Mouse (Mus musculus): ENCODE data around the gene Itga9. TPM values are rescaled to one million over a fixed set of nuclear protein-coding genes. Genes with fewer than 3 reads are reported as not detected.

Itga9 gene
- polyA plus RNA-seq, 1 experiment from 2014 or later = 2.8 TPM

DNA sequence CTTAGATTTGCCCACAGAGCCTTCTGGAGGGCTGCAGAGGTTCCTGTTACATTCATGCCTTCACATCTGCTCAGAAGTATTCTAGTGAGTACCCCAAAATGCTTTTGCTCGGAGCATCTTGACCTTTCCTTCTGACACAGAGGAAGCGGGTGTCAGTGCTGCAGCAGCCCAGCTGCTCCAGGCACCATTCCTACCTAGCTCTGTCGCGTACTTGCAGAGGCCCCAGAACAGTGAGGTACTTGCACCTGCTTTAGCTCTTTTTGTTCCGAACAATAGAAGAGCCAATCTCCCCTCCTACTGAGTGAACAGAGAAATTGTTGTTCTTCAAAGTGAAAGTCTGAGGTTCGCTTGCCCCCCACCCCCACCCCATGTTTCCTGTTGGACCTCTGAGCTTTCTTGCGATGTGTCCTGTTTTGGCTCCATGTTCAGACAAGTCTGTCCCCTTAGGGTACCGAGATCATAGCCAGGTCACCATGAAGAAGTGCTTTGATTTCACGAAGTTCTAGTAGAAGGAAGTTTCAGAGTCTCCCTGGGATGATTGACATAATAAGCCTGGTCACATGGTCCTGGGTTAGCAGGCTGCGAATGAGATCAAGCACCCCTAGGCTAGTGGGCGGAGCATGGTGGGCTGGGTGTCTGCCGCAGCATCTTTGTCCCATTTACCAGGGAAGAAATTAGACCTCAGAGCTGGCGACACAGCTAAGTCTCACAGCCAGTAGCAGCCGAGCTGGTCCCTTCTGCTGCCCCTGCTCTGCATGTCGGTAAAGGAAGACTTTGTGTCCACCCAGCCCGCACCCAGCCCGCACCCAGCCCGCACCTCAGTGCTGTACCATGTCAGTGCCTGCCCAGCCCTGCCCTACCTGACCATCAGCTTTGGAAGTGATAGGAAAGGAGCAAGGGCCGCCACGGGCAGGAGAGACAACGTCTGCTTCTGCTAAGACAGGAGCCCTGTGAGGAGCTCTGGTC is 215.0 kb downstream of the Itga9 start:
- WGBS = 49% methylated on average over 21 of the region's 21 CpGs
- Histone ChIP-seq H3K9me3 (no peaks in the 10 kb centered on the region), H3K27me3 (no peaks in the 10 kb centered on the region), H3K27ac (replicated peaks) (no peak overlapping the region), H3K4me1 (replicated peaks) (peaks cover 20% of the 10 kb centered on the region), H3K4me3 (no peak overlapping the region), H3K4me2 (0 out of 2 replicates have a peak overlapping the region, but pooled peaks have one; percentile 6), H3K9ac (no peak overlapping the region), H3K36me3 (no peaks in the 10 kb centered on the region)
- no peak for ATAC-seq (ENCODE audit: low FRiP score, low read depth)

DNA sequence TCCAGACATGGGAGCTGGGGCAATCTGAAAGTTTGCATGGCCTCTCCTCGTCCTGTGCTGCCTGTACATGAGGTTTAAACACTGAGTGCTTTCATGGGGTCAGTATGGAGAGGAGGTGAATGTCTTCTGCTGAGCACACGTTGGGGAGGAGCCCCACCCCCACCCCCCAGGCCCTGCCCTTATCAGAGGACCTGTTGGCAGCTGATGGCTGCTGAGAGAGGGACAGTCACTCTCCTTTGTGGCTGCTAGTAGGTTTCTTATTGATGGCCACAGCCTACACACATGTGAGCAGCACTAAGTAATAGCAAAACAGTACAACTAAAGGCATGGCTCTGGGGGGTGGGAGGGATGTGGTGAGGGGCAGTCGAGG is 215.7 kb downstream of the Itga9 start:
- no peak for ATAC-seq (ENCODE audit: low FRiP score, low read depth)
- Histone ChIP-seq H3K27ac (replicated peaks) (no peak overlapping the region), H3K4me1 (replicated peaks) (peaks cover 20% of the 10 kb centered on the region), H3K9me3 (no peaks in the 10 kb centered on the region), H3K27me3 (no peaks in the 10 kb centered on the region), H3K9ac (no peak overlapping the region), H3K4me2 (no peak overlapping the region), H3K4me3 (no peak overlapping the region), H3K36me3 (no peaks in the 10 kb centered on the region)
- WGBS = 63% methylated on average over 3 of the region's 3 CpGs

DNA sequence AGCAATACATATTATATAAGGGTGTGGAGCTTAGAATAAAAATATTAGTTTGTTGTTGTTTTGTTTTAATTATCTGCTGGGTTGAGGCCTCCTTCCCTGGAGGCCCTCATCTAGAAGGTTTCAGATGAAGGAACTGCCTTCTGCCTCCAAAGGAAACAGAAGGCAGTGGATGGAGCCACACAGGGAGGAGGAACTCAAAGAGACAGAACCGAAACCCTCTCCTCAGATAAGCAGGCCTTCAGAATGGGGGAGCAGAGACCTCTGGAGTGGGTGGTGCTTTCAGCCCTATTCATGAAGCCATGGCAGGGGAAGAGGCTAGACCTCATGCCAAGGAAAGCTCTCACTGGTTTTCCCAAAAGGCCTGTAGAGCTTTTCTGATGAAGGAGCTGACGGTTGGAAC is 216.1 kb downstream of the Itga9 start:
- Histone ChIP-seq H3K27ac (replicated peaks) (no peak overlapping the region), H3K9ac (no peak overlapping the region), H3K4me1 (replicated peaks) (peaks cover 20% of the 10 kb centered on the region), H3K4me3 (no peak overlapping the region), H3K27me3 (no peaks in the 10 kb centered on the region), H3K4me2 (no peak overlapping the region), H3K36me3 (no peaks in the 10 kb centered on the region), H3K9me3 (no peaks in the 10 kb centered on the region)
- 98% methylated on average over 2 of the region's 2 CpGs for WGBS
- no peak for ATAC-seq (ENCODE audit: low FRiP score, low read depth)

DNA sequence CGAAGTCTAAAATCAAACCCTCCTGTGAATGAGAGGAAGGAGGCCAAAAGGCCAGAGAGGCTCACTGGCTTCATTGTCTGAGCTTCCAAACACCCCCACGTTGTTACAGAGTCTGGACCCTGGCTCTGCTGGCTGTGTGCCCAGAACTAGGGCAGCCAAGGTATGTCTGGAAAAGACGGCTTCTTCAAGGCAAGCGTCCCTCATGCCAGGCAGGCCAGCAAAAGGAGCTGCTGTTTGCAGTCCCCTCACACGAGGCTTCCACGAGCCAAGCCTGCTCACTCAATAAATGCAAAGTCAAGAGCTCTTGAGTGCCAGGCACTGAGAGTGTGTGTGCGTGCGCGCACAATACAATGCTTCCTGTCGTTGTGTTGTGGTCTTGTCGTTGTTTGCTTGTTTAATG is 224.6 kb downstream of the Itga9 start:
- peak; percentile 48; the same call in 1 of the 2 replicates for ATAC-seq (ENCODE audit: low FRiP score, low read depth)
- H3K4me3 ChIP-seq = no peak overlapping the region
- H3K4me1 ChIP-seq (replicated peaks) = no peaks in the 10 kb centered on the region; the same call in 1 of the 2 replicates
- H3K9ac ChIP-seq = no peak overlapping the region
- H3K36me3 ChIP-seq = no peaks in the 10 kb centered on the region
- no peaks in the 10 kb centered on the region for H3K9me3 ChIP-seq
- no peak overlapping the region for H3K4me2 ChIP-seq
- H3K27ac ChIP-seq (replicated peaks) = no peak overlapping the region
- 46% methylated on average over 11 of the region's 11 CpGs for WGBS
- no peaks in the 10 kb centered on the region for H3K27me3 ChIP-seq

DNA sequence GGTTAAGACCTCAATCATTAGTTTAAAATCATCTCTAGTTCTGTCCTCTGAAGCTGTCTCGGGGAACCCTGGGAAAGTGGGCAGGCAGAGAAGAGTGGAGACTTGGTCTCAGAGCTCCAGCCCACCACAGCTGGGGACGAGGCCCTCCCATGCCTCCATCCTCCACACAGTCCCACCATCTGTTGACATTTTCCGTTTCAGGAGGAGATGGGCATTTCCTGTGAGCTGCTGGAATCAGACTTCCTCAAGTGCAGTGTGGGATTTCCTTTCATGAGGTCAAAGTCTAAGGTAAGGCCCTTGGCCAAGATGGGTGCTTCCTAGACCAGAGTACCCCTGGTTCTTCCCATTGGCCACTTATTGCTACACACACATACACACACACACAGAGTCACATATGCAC is 226.0 kb downstream of the Itga9 start:
- Histone ChIP-seq H3K4me3 (no peak overlapping the region), H3K36me3 (no peaks in the 10 kb centered on the region), H3K4me1 (replicated peaks) (no peaks in the 10 kb centered on the region; the same call in 1 of the 2 replicates), H3K4me2 (no peak overlapping the region), H3K27ac (replicated peaks) (no peak overlapping the region), H3K27me3 (no peaks in the 10 kb centered on the region), H3K9me3 (no peaks in the 10 kb centered on the region), H3K9ac (no peak overlapping the region)
- WGBS = 87% methylated on average over 3 of the region's 3 CpGs
- no peak for ATAC-seq (ENCODE audit: low FRiP score, low read depth)

DNA sequence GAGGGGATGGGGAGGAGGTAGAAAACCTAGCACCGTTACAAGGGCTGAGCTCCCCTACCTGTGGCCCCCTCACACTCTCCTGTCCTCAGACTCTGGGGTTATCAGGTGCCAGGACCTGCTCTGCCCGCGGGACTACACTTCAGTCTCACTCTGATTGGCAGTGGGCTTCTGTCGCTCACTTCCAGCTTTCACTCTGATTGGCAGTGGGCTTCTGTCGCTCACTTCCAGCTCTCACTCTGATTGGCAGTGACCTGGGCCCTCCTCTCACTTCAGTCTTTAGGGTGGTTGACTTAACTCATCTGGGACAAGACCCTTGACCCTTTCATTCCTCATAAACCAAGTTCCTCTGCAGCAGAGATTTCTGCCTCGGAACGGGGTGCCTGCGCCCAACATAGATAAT is 226.9 kb downstream of the Itga9 start:
- H3K4me1 ChIP-seq (replicated peaks) = no peaks in the 10 kb centered on the region; the same call in 1 of the 2 replicates
- no peak overlapping the region for H3K27ac ChIP-seq (replicated peaks)
- H3K4me3 ChIP-seq = no peak overlapping the region
- H3K9me3 ChIP-seq = no peaks in the 10 kb centered on the region
- no peak overlapping the region for H3K4me2 ChIP-seq
- no peak for ATAC-seq (ENCODE audit: low FRiP score, low read depth)
- H3K9ac ChIP-seq = no peak overlapping the region
- H3K27me3 ChIP-seq = no peaks in the 10 kb centered on the region
- 76% methylated on average over 8 of the region's 8 CpGs for WGBS
- no peaks in the 10 kb centered on the region for H3K36me3 ChIP-seq

DNA sequence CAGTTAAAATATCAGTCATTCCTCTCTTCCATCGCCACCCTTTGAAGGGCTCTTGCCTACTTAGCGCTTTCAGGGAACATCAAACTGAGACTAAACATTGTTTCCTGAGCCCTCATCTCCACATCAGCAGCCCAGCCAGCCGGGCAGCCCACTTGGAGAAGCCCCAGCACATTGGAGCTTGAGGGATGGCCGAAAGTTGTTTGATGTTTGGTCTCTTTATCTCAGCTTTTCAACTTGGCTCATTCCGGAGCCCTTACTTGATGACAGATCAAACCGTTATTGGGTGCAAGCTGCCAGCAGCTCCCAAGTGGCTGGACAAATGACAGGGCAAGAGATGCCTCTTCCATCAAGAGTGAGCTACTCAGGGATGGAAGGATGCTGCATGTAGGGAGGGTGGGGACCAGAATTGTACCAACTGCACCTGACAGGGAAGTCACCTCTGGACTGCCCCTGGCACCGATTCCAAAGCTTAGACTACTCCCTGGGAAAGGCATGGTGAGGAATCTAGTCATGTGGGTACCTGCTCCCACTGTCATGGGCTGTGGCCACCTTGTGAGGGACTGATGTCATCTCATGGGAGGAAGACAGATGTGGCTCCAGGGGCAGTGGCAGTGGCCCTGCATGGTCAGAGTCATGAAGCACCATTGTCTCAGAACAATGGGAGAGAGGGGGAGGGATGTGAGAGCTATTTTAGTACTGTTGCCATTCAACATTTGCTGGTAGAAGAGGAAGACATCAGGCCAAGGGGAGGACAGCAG is 232.6 kb downstream of the Itga9 start:
- H3K4me1 ChIP-seq (replicated peaks) = no peaks in the 10 kb centered on the region
- no peaks in the 10 kb centered on the region for H3K36me3 ChIP-seq
- no peak overlapping the region for H3K9ac ChIP-seq
- H3K4me3 ChIP-seq = no peak overlapping the region
- 90% methylated on average over 7 of the region's 7 CpGs for WGBS
- H3K9me3 ChIP-seq = no peaks in the 10 kb centered on the region
- H3K27ac ChIP-seq (replicated peaks) = no peak overlapping the region
- H3K4me2 ChIP-seq = no peak overlapping the region
- H3K27me3 ChIP-seq = no peaks in the 10 kb centered on the region
- ATAC-seq (ENCODE audit: low FRiP score, low read depth) = no peak

DNA sequence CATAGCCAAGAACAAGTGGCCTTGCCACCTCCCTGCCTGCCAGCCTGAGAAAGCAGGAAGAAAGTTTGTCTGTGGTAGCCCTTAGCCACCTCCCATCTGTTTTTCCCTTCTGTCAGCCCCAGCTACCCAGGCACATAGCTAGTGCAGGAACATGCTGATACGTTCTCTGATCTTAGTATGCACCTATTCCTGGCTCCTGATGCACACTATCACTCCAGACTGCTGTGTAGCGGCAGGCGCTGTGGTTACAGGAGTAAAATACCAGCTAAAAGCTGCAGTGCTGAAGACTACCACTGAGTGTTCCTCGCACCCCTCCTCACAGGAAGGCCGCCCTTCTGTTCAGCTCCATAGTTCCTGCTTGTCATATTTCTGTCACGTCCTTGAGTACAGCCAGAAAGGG is 234.8 kb downstream of the Itga9 start:
- no peak for ATAC-seq (ENCODE audit: low FRiP score, low read depth)
- no peaks in the 10 kb centered on the region for H3K36me3 ChIP-seq
- H3K9ac ChIP-seq = no peak overlapping the region
- H3K4me3 ChIP-seq = no peak overlapping the region
- H3K4me2 ChIP-seq = no peak overlapping the region
- no peaks in the 10 kb centered on the region for H3K27me3 ChIP-seq
- no peak overlapping the region for H3K27ac ChIP-seq (replicated peaks)
- no peaks in the 10 kb centered on the region for H3K4me1 ChIP-seq (replicated peaks)
- 90% methylated on average over 6 of the region's 6 CpGs for WGBS
- no peaks in the 10 kb centered on the region for H3K9me3 ChIP-seq

DNA sequence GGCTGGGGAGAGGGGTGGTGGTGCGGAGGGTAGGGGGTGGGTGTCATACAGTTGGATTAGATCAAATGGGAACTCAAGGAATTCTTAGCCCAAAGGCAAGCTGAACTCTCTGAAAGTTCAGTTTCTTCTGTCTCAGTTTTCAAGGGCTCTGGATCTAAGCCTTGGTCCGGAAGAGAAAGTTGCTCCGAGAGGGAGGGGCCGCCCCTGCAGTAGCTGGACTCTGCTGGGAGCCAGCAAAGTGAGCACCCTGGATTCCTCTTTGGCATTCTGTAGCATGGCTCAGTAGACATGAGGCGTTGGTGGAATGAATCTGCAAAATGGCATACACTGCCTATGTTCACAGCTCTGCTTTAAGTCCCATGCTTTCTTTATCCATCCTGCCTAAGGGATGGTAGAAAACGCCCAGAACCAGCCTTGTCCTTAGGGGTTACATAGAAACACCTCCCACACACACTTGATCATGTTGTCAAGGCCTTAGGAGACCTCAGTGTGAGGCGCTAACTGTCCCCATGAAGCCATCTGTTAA is 235.5 kb downstream of the Itga9 start:
- Histone ChIP-seq H3K36me3 (no peaks in the 10 kb centered on the region), H3K9me3 (no peaks in the 10 kb centered on the region), H3K4me3 (no peak overlapping the region), H3K27ac (replicated peaks) (no peak overlapping the region), H3K27me3 (no peaks in the 10 kb centered on the region), H3K9ac (no peak overlapping the region), H3K4me2 (no peak overlapping the region), H3K4me1 (replicated peaks) (no peaks in the 10 kb centered on the region)
- 88% methylated on average over 7 of the region's 7 CpGs for WGBS
- ATAC-seq (ENCODE audit: low FRiP score, low read depth) = no peak

DNA sequence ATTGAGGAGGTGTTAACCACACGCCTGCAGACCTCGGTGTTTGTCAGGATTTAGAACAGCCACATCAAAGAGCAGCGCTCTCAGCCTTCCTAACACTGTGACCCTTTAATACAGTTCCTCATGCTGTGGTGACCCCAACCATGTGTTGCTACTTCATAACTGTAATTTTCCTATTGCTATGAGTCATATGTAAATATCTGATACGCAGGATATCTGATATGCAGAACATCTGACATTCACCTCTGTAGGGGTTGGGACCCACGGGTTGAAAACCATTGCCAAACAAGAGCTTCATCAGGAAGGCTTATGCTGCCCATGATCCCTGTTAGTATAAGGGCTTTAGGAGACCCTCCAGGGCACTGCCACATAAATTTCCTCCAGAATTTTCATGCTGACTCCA is 237.2 kb downstream of the Itga9 start:
- 85% methylated on average over 5 of the region's 5 CpGs for WGBS
- Histone ChIP-seq H3K27ac (replicated peaks) (no peak overlapping the region), H3K9ac (no peak overlapping the region), H3K27me3 (no peaks in the 10 kb centered on the region), H3K4me2 (no peak overlapping the region), H3K9me3 (no peaks in the 10 kb centered on the region), H3K36me3 (no peaks in the 10 kb centered on the region), H3K4me3 (no peak overlapping the region), H3K4me1 (replicated peaks) (no peaks in the 10 kb centered on the region)
- no peak for ATAC-seq (ENCODE audit: low FRiP score, low read depth)

DNA sequence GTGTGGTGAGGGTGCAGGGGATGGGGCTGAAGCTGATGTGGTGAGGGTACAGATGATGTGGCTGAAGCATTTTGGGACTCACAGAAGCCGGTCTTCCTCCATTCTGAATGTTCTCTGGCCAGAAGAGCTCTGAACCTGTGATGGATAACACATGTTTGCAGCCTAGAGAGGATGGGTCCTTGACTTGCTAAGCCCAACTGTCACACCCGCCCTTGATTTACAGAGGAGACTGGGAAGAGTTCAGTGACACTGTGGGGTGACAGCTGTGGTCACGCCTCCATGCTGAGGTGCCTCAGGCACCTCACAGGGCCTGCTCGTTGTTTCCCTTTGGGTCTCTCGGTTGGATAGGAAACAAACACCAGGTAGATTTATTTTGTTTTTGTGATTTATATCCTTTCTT is 238.5 kb downstream of the Itga9 start:
- H3K4me1 ChIP-seq (replicated peaks) = no peaks in the 10 kb centered on the region
- no peak overlapping the region for H3K9ac ChIP-seq
- no peaks in the 10 kb centered on the region for H3K36me3 ChIP-seq
- no peak overlapping the region for H3K4me3 ChIP-seq
- whole genome bisulfite sequencing = 62% methylated on average over 5 of the region's 5 CpGs
- no peaks in the 10 kb centered on the region for H3K27me3 ChIP-seq
- H3K4me2 ChIP-seq = no peak overlapping the region
- no peak for ATAC-seq (ENCODE audit: low FRiP score, low read depth)
- H3K27ac ChIP-seq (replicated peaks) = no peak overlapping the region
- no peaks in the 10 kb centered on the region for H3K9me3 ChIP-seq

DNA sequence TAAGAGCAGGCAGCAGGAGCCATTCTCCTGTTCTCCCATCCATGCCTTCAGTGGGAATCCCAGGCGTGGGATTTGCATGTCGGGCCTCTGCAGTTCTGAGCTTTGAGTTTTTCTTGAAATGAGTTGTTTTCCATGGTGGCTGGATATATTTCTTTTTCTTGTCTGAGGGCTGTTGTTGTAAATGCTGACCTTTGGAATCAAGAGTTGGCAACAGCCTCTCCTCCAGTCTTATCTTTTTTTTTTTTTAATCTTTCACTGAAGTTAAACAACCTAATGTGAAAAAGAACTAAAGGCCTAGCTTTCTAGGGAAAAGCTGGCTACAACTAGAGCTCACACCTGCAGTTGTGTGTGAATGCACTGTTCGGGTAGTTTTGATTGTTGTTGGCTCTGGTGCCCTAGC is 240.3 kb downstream of the Itga9 start:
- Histone ChIP-seq H3K9ac (no peak overlapping the region), H3K27me3 (no peaks in the 10 kb centered on the region), H3K4me3 (no peak overlapping the region), H3K27ac (replicated peaks) (no peak overlapping the region), H3K4me2 (no peak overlapping the region), H3K4me1 (replicated peaks) (no peaks in the 10 kb centered on the region), H3K9me3 (no peaks in the 10 kb centered on the region), H3K36me3 (no peaks in the 10 kb centered on the region)
- no peak for ATAC-seq (ENCODE audit: low FRiP score, low read depth)
- WGBS = 79% methylated on average over 3 of the region's 3 CpGs
